Mouse (Mus musculus): Measurements from ENCODE around the gene Mindy4b-ps. TPM values are rescaled to one million over a fixed set of nuclear protein-coding genes. Genes with fewer than 3 reads are reported as not detected.
"Not testable (repeated sequence)": the region's sequence is repeated elsewhere in the genome, so short reads cannot be mapped to it uniquely, and the experiment has no call there.

Mindy4b-ps gene
- total RNA-seq (2021), result 1 to 10 TPM; 2.2 to 4.9 TPM
- long read RNA-seq, experiment 1, partial matches to known transcripts, result 0 of 4 reads
- long read RNA-seq, experiment 1, other reads (novel, unspliced or antisense), result 4 of 4 reads
- long read RNA-seq, experiment 2, result 0 reads

- no peak for DNase-seq (ENCODE audit: low spot score in 2 of 2)
Measured at GRCm38 (mm10) chr3:58822211-58822610, at the start of gene Mindy4b-ps. Gene Mindy4b-ps, minus strand, starts transcription at chr3:58822311.

DNA sequence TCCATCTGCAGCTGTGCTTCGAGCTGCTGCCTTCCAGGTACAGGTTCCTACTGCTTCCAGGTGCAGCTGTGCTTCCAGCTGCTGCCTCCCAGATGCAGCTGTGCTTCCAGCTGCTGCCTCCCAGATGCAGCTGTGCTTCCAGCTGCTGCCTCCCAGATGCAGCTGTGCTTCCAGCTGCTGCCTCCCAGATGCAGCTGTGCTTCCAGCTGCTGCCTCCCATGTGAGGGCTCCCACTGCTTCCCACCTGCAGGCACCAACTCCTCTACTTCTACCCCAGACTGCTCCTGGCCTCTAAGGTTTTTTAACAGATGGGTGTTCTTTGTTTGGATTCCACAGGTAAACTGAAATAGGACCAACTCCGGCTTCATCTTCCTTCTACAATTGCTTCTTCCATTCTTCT, 49.8 kb upstream of the Mindy4b-ps start:
- DNase-seq (ENCODE audit: low spot score in 2 of 2), result not testable (repeated sequence)

DNA sequence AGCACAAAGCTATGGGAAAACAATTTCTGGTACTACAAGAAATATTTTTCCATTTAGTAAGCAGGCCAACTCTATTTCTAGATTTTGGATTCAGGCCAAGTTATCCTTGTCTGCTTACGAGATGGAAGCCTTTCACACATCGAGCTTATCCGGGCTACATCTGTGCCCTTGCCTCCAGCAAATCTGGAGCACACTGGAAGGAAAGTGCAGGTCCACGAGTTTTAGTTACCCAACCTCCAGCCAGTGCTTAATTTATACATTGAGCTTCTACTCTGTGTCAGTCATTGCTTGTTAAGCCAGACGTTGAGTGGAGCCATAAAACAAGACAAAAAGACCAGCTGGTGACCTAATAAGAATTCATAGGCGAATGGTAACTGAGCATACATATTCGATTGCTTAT, 43.6 kb upstream of the Mindy4b-ps start:
- DNase-seq (ENCODE audit: low spot score in 2 of 2), result no peak

DNA sequence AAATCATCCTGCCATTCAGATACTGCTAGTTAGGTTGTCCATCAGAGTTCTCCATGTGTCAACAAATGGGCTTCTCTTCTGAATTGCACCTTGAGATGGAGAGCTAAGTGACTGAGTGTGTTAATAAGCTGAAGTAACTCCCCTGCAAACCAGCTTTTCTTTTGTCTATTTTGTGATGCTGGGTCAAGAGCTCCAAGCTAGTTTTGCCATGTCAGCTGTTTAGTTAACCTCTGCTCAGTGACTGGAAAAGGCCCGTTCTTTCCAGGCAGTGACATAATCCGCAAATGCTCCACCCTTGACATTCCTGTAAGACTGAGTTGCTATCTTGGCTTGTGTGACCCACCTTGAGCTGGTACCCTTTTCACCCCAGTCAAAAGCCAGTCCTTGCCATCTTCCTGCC, 40.9 kb upstream of the Mindy4b-ps start:
- DNase-seq (ENCODE audit: low spot score in 2 of 2), result no peak

GRCm38 (mm10) chr3:58843415-58843814, 21.3 kb upstream of the Mindy4b-ps start:
- no peak for DNase-seq (ENCODE audit: low spot score in 2 of 2)

- no peak for DNase-seq (ENCODE audit: low spot score in 2 of 2)
Measured at GRCm38 (mm10) chr3:58833442-58834160, 11.5 kb upstream of the Mindy4b-ps start.

DNA sequence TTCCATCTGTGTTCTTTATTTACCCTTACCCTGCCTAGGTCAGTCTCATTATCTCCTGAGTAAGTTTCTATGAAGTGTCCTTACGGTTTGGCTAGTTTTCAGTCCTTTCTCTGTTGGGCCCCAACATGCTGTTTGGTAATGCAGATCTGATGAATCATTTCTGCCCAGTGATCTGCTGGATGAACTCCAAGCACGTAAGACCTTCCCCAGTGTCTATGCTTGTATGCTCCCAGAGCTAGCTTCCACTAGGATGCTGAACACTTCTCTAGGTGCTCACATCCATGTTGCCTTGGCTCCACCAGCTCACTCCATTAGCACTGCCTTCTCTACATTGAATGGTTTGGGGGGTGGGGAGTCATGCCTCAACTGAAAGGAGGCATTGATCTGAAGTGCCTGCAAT, 10.8 kb upstream of the Mindy4b-ps start:
- DNase-seq (ENCODE audit: low spot score in 2 of 2), result no peak

GRCm38 (mm10) chr3:58831586-58831985, 9.5 kb upstream of the Mindy4b-ps start:
- DNase-seq (ENCODE audit: low spot score in 2 of 2), result no peak

DNA sequence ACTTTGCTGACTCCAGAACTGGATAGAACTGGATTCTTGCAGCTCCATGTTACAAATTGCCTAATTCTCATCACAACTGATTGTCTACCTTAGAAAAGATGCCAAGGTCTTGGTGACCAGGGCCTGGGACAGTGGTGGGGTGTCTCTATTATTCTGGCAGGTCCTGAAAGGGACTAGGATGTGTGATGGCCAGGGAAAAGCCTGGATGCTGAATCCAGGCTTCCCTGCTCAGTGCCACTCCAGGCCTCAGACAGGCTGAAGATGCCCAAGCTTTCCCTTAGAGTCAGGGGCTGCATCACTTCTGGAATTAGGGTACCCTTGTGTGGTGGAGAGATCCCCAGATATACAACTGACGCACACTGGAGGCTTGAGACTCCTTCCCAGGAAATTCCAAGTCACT, 7.8 kb upstream of the Mindy4b-ps start:
- no peak for DNase-seq (ENCODE audit: low spot score in 2 of 2)

DNA sequence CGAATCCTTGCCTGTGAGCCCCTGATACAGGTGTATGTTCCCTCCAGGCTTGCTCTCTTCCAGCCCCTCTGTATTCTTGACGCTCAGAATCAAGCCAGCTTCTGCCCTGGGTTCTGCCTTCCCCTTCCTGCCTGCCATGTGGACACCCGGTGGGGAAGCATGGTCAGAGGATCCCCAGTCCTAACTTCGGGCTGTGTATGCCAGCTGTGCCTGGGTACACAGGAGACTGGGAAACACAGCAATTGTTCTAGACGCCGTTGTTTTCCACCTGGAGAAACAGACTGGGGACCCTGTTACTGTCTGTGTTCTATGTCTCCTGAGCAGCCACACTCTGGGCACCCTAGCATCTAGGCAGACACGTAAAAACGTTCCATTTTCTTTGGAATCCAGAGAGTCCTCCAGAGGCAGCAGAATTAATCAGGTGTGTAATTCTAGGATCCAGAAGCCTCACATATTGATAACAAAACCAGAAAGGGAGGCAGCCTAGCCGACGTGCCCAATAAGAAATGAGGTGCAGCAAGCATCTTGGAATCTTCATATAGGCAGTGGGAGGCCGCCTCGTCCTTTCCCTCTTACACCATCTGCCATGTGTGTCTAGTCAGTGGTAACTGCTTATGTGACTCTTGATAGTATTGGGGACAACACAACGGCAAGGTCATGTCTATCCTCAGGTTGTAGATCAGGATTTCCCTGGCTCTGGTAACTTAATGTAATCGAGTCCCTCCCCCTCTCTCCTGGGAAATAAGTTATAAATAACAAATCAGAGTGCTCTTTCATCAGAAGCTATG, 6.4 kb upstream of the Mindy4b-ps start:
- no peak for DNase-seq (ENCODE audit: low spot score in 2 of 2)

DNA sequence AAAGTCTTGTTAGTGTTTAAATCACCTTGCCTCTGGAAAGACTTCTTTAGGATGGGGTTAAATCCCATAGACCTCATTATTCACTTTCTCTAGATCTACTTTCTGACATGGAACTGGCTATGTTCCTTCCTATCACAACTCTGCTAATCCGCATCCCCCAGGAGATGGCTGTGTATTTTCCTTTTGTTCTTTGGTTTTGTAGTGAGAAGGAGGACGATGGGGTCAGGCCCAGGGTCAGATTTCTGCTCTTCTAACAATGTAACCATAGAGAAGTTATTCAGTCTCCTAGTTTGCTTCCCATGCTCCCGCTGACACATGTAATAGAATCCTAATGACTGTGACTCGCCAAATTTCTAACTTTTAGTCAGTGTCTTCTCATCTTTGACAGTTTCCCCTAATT, 4.2 kb upstream of the Mindy4b-ps start:
- no peak for DNase-seq (ENCODE audit: low spot score in 2 of 2)

GRCm38 (mm10) chr3:58817337-58817736, 4.8 kb downstream of the Mindy4b-ps start:
- no peak for DNase-seq (ENCODE audit: low spot score in 2 of 2)

- no peak for DNase-seq (ENCODE audit: low spot score in 2 of 2)
Measured at GRCm38 (mm10) chr3:58814191-58814590, 7.9 kb downstream of the Mindy4b-ps start.

DNA sequence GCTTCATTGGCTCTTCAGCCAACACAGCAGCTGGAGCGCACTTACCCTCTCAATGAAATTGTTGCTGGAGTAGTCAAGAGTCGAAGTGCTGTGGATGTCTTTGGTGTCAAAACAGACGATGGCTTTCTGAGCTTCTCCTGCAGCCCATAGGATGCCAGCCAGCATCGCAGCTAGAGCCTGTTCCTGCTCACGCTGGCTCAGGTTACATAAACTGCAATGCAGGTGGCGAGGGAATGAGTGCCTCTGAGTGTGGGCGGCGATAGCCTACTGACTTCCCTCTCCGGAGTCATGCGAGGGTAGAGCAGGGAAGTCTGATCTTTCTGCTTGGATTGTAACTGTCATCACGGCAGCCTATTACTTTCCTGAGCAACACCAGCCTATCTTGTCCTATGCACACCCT, 11.8 kb downstream of the Mindy4b-ps start:
- peak; percentile 39 to 60 for DNase-seq (ENCODE audit: low spot score in 2 of 2)

GRCm38 (mm10) chr3:58809111-58809915, 12.8 kb downstream of the Mindy4b-ps start:
- DNase-seq (ENCODE audit: low spot score in 2 of 2), result no peak

DNA sequence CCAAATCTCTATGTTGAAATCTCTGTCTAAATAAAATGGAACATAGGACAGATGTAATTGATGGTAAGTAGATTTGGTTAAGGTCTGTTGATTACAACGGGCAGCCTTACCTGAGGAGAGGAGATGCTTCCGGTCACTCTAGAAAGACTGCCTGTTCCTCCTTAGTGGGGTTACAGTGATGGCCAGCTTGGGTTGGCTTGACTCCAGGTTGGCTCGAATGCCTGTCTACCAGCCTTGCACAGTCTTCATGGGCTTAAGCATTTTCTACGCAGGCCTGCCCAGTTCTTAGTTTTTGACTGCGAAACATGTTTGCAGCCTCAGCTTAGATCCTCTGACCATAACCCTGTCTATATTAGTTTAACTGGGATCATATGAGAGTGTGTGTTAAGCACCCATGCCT, 13.5 kb downstream of the Mindy4b-ps start:
- DNase-seq (ENCODE audit: low spot score in 2 of 2), result no peak

- no peak for DNase-seq (ENCODE audit: low spot score in 2 of 2)
Measured at GRCm38 (mm10) chr3:58804745-58805144, 17.4 kb downstream of the Mindy4b-ps start.

GRCm38 (mm10) chr3:58798676-58799075, 23.4 kb downstream of the Mindy4b-ps start:
- DNase-seq (ENCODE audit: low spot score in 2 of 2), result no peak

- DNase-seq (ENCODE audit: low spot score in 2 of 2), result no peak
Measured at GRCm38 (mm10) chr3:58798245-58798644, 23.9 kb downstream of the Mindy4b-ps start.

DNA sequence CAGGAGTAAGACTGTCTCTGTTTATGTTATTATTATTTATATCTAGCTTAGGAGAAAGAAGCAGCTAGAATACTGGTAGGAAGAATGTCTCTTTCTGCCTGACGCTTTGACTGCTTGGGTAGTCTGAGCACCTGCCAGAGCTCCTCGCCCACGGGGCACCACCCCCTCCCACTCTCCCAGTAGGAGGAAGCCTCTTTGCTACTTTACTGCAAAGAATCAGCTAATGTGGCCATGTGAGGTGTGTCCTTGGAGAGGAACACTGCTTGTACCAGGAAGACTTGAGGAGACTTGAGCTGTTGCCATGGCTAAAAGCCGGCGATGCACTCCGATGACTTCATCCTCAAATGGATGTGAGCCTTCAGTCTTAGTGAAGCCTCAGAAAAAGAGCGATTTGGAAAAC, 32.6 kb downstream of the Mindy4b-ps start:
- DNase-seq (ENCODE audit: low spot score in 2 of 2), result peak; percentile 44 to 68

GRCm38 (mm10) chr3:58789033-58789432, 33.1 kb downstream of the Mindy4b-ps start:
- DNase-seq (ENCODE audit: low spot score in 2 of 2), result no peak

GRCm38 (mm10) chr3:58786470-58786869, 35.6 kb downstream of the Mindy4b-ps start:
- no peak for DNase-seq (ENCODE audit: low spot score in 2 of 2)

All from left cerebral cortex, adult 18-20 months (tissue).